Mouse (Mus musculus) cerebellum, postnatal 25 days (tissue): ENCODE data around the gene Strc.

ENCODE experiments used
- DNase-seq, 2 experiments: peaks; one replicate each; pipeline ENCODE4 v3.0.0; 2021; ENCODE audit warnings: mixed read lengths in 2 of 2

Strc gene

GRCm38 (mm10) chr2:121354820-121355592 lies 32.0 kb downstream of the Strc start, which contains the start of gene Ppip5k1:
Ppip5k1 (minus strand) TSS chr2:121355396.
- DNase-seq: peak; percentile 99

GRCm38 (mm10) chr2:121354378-121354777 lies 32.6 kb downstream of the Strc start:
- DNase-seq: no peak

GRCm38 (mm10) chr2:121353156-121353555 lies 33.8 kb downstream of the Strc start:
- DNase-seq: no peak

GRCm38 (mm10) chr2:121339057-121339456 lies 47.9 kb downstream of the Strc start:
- no peak for DNase-seq

- DNase-seq: peak; percentile 63 to 73
Measured at GRCm38 (mm10) chr2:121329492-121329891, 57.5 kb downstream of the Strc start.

GRCm38 (mm10) chr2:121323693-121324470 lies 63.1 kb downstream of the Strc start:
- DNase-seq: peak; percentile 85 to 91

- DNase-seq: peak; percentile 88
Measured at GRCm38 (mm10) chr2:121323041-121323440, 63.9 kb downstream of the Strc start.

GRCm38 (mm10) chr2:121316278-121316677 lies 70.7 kb downstream of the Strc start:
- no peak for DNase-seq
